Mouse (Mus musculus) MEL (cell line): ENCODE results near the gene Tnp2. TPM values are rescaled to one million over a fixed set of nuclear protein-coding genes. Genes with fewer than 3 reads are reported as not detected.

Experiments
- DNase-seq: peaks from one replicate; pipeline ENCODE4 v3.0.0; 2011; ENCODE audit warnings: low read depth, low spot score
- H3K27ac ChIP-seq: 2 replicates; pipeline ENCODE4 v1.5.1; 2012; ENCODE audit warnings: low read depth, mild to moderate bottlenecking, control low read depth, low read length, moderate library complexity; ENCODE audit not compliant: control insufficient read depth
- H3K27me3 ChIP-seq, 2 experiments: fragments of 150-350 bp in 1 of 2; sonication (generic) in 1 of 2; 2 replicates each; pipeline ENCODE4 v1.6.1; 2012; ENCODE audit warnings: low read length in 2 of 2, mild to moderate bottlenecking in 2 of 2, improper control_type of control experiment in 1 of 2, moderate library complexity in 1 of 2; ENCODE audit not compliant: insufficient read depth in 2 of 2, control insufficient read depth in 1 of 2
- H3K36me3 ChIP-seq, 2 experiments: 2 replicates each; pipeline ENCODE4 v1.6.1; 2012 to 2014; ENCODE audit warnings: low read length in 2 of 2, improper control_type of control experiment in 1 of 2, inconsistent platforms in 1 of 2, mild to moderate bottlenecking in 1 of 2; ENCODE audit not compliant: insufficient read depth in 2 of 2, control insufficient read depth in 1 of 2
- H3K4me1 ChIP-seq, 2 experiments: fragments of 150-350 bp in 1 of 2; sonication (generic) in 1 of 2; 2 replicates each; pipeline ENCODE4 v1.6.1; 2012; ENCODE audit warnings: low read length in 2 of 2, improper control_type of control experiment in 1 of 2, mild to moderate bottlenecking in 1 of 2; ENCODE audit not compliant: insufficient read depth in 2 of 2, control insufficient read depth in 1 of 2
- H3K4me3 ChIP-seq, 2 experiments: fragments of 150-350 bp in 1 of 2; sonication (generic) in 1 of 2; 2 replicates each; pipeline ENCODE4 v1.5.1; 2012; ENCODE audit warnings: low read depth in 2 of 2, low read length in 2 of 2, mild to moderate bottlenecking in 2 of 2, moderate library complexity in 2 of 2, control low read depth in 1 of 2, improper control_type of control experiment in 1 of 2; ENCODE audit not compliant: control insufficient read depth in 1 of 2, insufficient read depth in 1 of 2
- H3K79me2 ChIP-seq: 2 replicates; pipeline ENCODE4 v1.6.1; 2012; ENCODE audit warnings: mild to moderate bottlenecking, low read length, moderate library complexity; ENCODE audit not compliant: control insufficient read depth, poor library complexity, insufficient read depth
- H3K9ac ChIP-seq: 2 replicates; pipeline ENCODE4 v1.6.1; 2012; ENCODE audit warnings: low read depth, mild to moderate bottlenecking, control low read depth, low read length, moderate library complexity; ENCODE audit not compliant: control insufficient read depth, poor library complexity, severe bottlenecking
- H3K9me3 ChIP-seq: fragments of 150-350 bp; sonication (generic); replicated peaks from 2 replicates; pipeline ENCODE4 v1.6.1; 2012; ENCODE audit warnings: mild to moderate bottlenecking, low read length, improper control_type of control experiment, moderate library complexity; ENCODE audit not compliant: insufficient read depth
- CHD1 ChIP-seq: IDR thresholded peaks from 2 replicates; pipeline ENCODE4 v1.6.1; 2012; ENCODE audit warnings: low read depth, mild to moderate bottlenecking, inconsistent platforms, low read length, improper control_type of control experiment
- CHD2 ChIP-seq: IDR thresholded peaks from 2 replicates; pipeline ENCODE4 v1.6.1; 2011; ENCODE audit warnings: low read length, improper control_type of control experiment
- CTCF ChIP-seq, 3 experiments: IDR thresholded peaks in 2 of 3; conservative IDR thresholded peaks in 1 of 3; 2 replicates each; pipeline ENCODE4 v1.5.1; 2011 to 2012; ENCODE audit warnings: low read length in 3 of 3, low read depth in 2 of 3, mild to moderate bottlenecking in 2 of 3, improper control_type of control experiment in 1 of 3, inconsistent platforms in 1 of 3, mixed read lengths in 1 of 3, moderate library complexity in 1 of 3; ENCODE audit not compliant: control insufficient read depth in 1 of 3, insufficient read depth in 1 of 3, poor library complexity in 1 of 3, severe bottlenecking in 1 of 3
- E2F4 ChIP-seq: IDR thresholded peaks from 2 replicates; pipeline ENCODE4 v1.6.1; 2011; ENCODE audit warnings: low read depth, low read length, improper control_type of control experiment, borderline replicate concordance
- GATA1 ChIP-seq: IDR thresholded peaks from 2 replicates; pipeline ENCODE4 v1.6.1; 2011; ENCODE audit warnings: low read depth, low read length, improper control_type of control experiment
- HCFC1 ChIP-seq: IDR thresholded peaks from 2 replicates; pipeline ENCODE4 v1.6.1; 2012; ENCODE audit warnings: low read depth, mild to moderate bottlenecking, inconsistent platforms, low read length, improper control_type of control experiment, moderate library complexity
- JUND ChIP-seq: IDR thresholded peaks from 2 replicates; pipeline ENCODE4 v1.6.1; 2011; ENCODE audit warnings: low read depth, mild to moderate bottlenecking, improper control_type of control experiment, low read length
- KAT2A ChIP-seq: conservative IDR thresholded peaks from 2 replicates; pipeline ENCODE4 v1.6.1; 2012; ENCODE audit warnings: low read depth, low read length, improper control_type of control experiment, inconsistent platforms
- MAX ChIP-seq: IDR thresholded peaks from 2 replicates; pipeline ENCODE4 v1.6.1; 2011; ENCODE audit warnings: low read length, improper control_type of control experiment
- MAZ ChIP-seq: IDR thresholded peaks from 2 replicates; pipeline ENCODE4 v1.6.1; 2012; ENCODE audit warnings: low read depth, mild to moderate bottlenecking, inconsistent platforms, low read length, improper control_type of control experiment
- MEF2A ChIP-seq: IDR thresholded peaks from 2 replicates; pipeline ENCODE4 v1.6.1; 2014; ENCODE audit warnings: low read depth, mild to moderate bottlenecking, inconsistent platforms, low read length, improper control_type of control experiment; ENCODE audit not compliant: poor library complexity, insufficient replicate concordance, severe bottlenecking; ENCODE audit errors: extremely low read depth
- MXI1 ChIP-seq: IDR thresholded peaks from 2 replicates; pipeline ENCODE4 v1.6.1; 2011; ENCODE audit warnings: mild to moderate bottlenecking, low read depth, low read length, improper control_type of control experiment
- MYB ChIP-seq: IDR thresholded peaks from 2 replicates; pipeline ENCODE4 v1.6.1; 2011; ENCODE audit warnings: mild to moderate bottlenecking, low read depth, low read length, improper control_type of control experiment
- MYC ChIP-seq: IDR thresholded peaks from 2 replicates; pipeline ENCODE4 v1.6.1; 2011; ENCODE audit warnings: low read depth, mild to moderate bottlenecking, low read length, improper control_type of control experiment, moderate library complexity
- NELFE ChIP-seq: IDR thresholded peaks from 2 replicates; pipeline ENCODE4 v1.6.1; 2011; ENCODE audit warnings: low read depth, low read length, improper control_type of control experiment
- POLR2A ChIP-seq, 2 experiments: IDR thresholded peaks; 2 replicates each; pipeline ENCODE4 v1.6.1; 2011 to 2012; ENCODE audit warnings: low read length in 2 of 2, mild to moderate bottlenecking in 2 of 2, control low read depth in 1 of 2, improper control_type of control experiment in 1 of 2, low read depth in 1 of 2, moderate library complexity in 1 of 2; ENCODE audit not compliant: control insufficient read depth in 1 of 2, insufficient read depth in 1 of 2, poor library complexity in 1 of 2
- POLR2AphosphoS2 ChIP-seq: IDR thresholded peaks from 2 replicates; pipeline ENCODE4 v1.6.1; 2011; ENCODE audit warnings: low read length, improper control_type of control experiment
- RAD21 ChIP-seq: IDR thresholded peaks from 2 replicates; pipeline ENCODE4 v1.6.1; 2011; ENCODE audit warnings: mild to moderate bottlenecking, low read depth, low read length, improper control_type of control experiment
- SIN3A ChIP-seq: IDR thresholded peaks from 2 replicates; pipeline ENCODE4 v1.6.1; 2012; ENCODE audit warnings: low read length, improper control_type of control experiment, inconsistent platforms
- TAL1 ChIP-seq: IDR thresholded peaks from 2 replicates; pipeline ENCODE4 v1.6.1; 2012; ENCODE audit warnings: mild to moderate bottlenecking, inconsistent platforms, low read length, moderate library complexity, mixed read lengths
- TBP ChIP-seq: IDR thresholded peaks from 2 replicates; pipeline ENCODE4 v1.8.0; 2011; ENCODE audit warnings: low read depth, low read length, improper control_type of control experiment
- USF1 ChIP-seq: IDR thresholded peaks from 2 replicates; pipeline ENCODE4 v1.6.1; 2014; ENCODE audit warnings: low read depth, mild to moderate bottlenecking, inconsistent platforms, low read length, improper control_type of control experiment, moderate library complexity
- ZC3H11A ChIP-seq: IDR thresholded peaks from 2 replicates; pipeline ENCODE4 v1.6.1; 2012; ENCODE audit warnings: low read depth, mild to moderate bottlenecking, inconsistent platforms, low read length, improper control_type of control experiment
- ZMIZ1 ChIP-seq: IDR thresholded peaks from 2 replicates; pipeline ENCODE4 v1.6.1; 2012; ENCODE audit warnings: low read depth, mild to moderate bottlenecking, inconsistent platforms, low read length, improper control_type of control experiment, moderate library complexity
- ZNF384 ChIP-seq: IDR thresholded peaks from 2 replicates; pipeline ENCODE4 v1.6.1; 2012; ENCODE audit warnings: low read depth, mild to moderate bottlenecking, inconsistent platforms, low read length, improper control_type of control experiment
- polyA plus RNA-seq, 2 experiments: library from polyadenylated mRNA; stranded (reverse) in 1 of 2; unstranded in 1 of 2; fragments of >175 nt in 1 of 2; fragments of >200 nt in 1 of 2; gene quantifications; 2 replicates each; pipeline versions ENCODE4 v1.2.1 to v1.2.4; 2012; ENCODE audit warnings: low replicate concordance in 2 of 2, low read depth in 1 of 2; ENCODE audit not compliant: insufficient read length in 2 of 2, insufficient read depth in 1 of 2, missing spikeins in 1 of 2
- total RNA-seq: library from RNA; depleted of rRNA; stranded (reverse); fragments of 300-350 nt; gene quantifications from 2 replicates; pipeline ENCODE4 v1.2.3, GENCODE M21; 2012

Gene Tnp2
- total and polyA plus RNA-seq, 3 experiments = not detected

GRCm38 (mm10) chr16:10780631-10781120 lies 7.8 kb downstream of the Tnp2 start:
- Histone ChIP-seq H3K4me1 (no peaks in the 10 kb centered on the region), H3K36me3 (no peaks in the 10 kb centered on the region), H3K27me3 (peaks cover 0 to 4% of the 10 kb centered on the region in 2 experiments; a peak in 3 of 4 replicates), H3K79me2 (no peaks in the 10 kb centered on the region; the same call in 1 of the 2 replicates), H3K27ac (no peak overlapping the region), H3K4me3 (no peak overlapping the region), H3K9ac (no peak overlapping the region), H3K9me3 (no peaks in the 10 kb centered on the region)
- TF ChIP-seq MYB (no peak), E2F4 (no peak), JUND (no peak), ZC3H11A (no peak), ZMIZ1 (no peak), TAL1 (no peak), TBP (no peak), MAX (no peak), RAD21 (no peak), POLR2A (IDR thresholded peaks at IDR 0.05; ENCODE audit: control insufficient read depth in 1 of 2, insufficient read depth in 1 of 2, low read depth in 1 of 2, low read length in 2 of 2, poor library complexity in 1 of 2) (no peak), CTCF (IDR thresholded peaks at IDR 0.05 in 2 of 3, conservative IDR thresholded peaks at IDR 0.05 in 1 of 3; ENCODE audit: control insufficient read depth in 1 of 3, insufficient read depth in 1 of 3, low read depth in 2 of 3, low read length in 3 of 3, poor library complexity in 1 of 3, severe bottlenecking in 1 of 3) (no peak), CHD1 (no peak), MEF2A (no peak), GATA1 (no peak), MYC (no peak), MAZ (no peak)
- DNase-seq = no peak

GRCm38 (mm10) chr16:10777579-10778160 lies 10.8 kb downstream of the Tnp2 start:
- Histone ChIP-seq H3K27me3 (no peaks in the 10 kb centered on the region; a peak in 1 of 4 replicates), H3K9me3 (no peaks in the 10 kb centered on the region), H3K4me1 (no peaks in the 10 kb centered on the region), H3K27ac (no peak overlapping the region)
- DNase-seq = no peak
- TF ChIP-seq HCFC1 (no peak), ZNF384 (no peak), E2F4 (no peak), KAT2A (no peak), CHD2 (no peak), CHD1 (no peak), POLR2AphosphoS2 (no peak), USF1 (no peak), TAL1 (no peak), MXI1 (no peak), POLR2A (IDR thresholded peaks at IDR 0.05; ENCODE audit: control insufficient read depth in 1 of 2, insufficient read depth in 1 of 2, low read depth in 1 of 2, low read length in 2 of 2, poor library complexity in 1 of 2) (no peak), NELFE (no peak), SIN3A (no peak)
- TF ChIP-seq, all 39 proteins: peak for 0
- Histone ChIP-seq H3K9ac (no peak overlapping the region), H3K36me3 (no peaks in the 10 kb centered on the region), H3K4me3 (no peak overlapping the region), H3K79me2 (no peaks in the 10 kb centered on the region)
